Mouse (Mus musculus) hindbrain, embryonic 12.5 days (tissue): ENCODE data around the gene 1700067K01Rik. TPM values are rescaled to one million over a fixed set of nuclear protein-coding genes. Genes with fewer than 3 reads are reported as not detected.
A peak's percentile ranks its signal among the peaks of the same experiment; 100 is the strongest.

Experiments used
- ATAC-seq: fragments of 200-750 bp; cut with Nextera tagmentation; 2 replicates; pipeline ENCODE4 v1.8.0; 2017; ENCODE audit warnings: moderate TSS enrichment; ENCODE audit not compliant: low FRiP score
- H3K27ac ChIP-seq: fragments of 300-500 bp; sonication (generic); 2 replicates; pipeline ENCODE4 v1.5.1; 2016; ENCODE audit warnings: mild to moderate bottlenecking
- H3K27me3 ChIP-seq: fragments of 300-500 bp; sonication (generic); 2 replicates; pipeline ENCODE4 v1.6.1; 2016; ENCODE audit warnings: mild to moderate bottlenecking
- H3K36me3 ChIP-seq: fragments of 300-500 bp; sonication (generic); 2 replicates; pipeline ENCODE4 v1.6.1; 2016; ENCODE audit warnings: mild to moderate bottlenecking
- H3K4me1 ChIP-seq: fragments of 300-500 bp; sonication (generic); 2 replicates; pipeline ENCODE4 v1.6.1; 2016
- H3K4me2 ChIP-seq: fragments of 300-500 bp; sonication (generic); replicated peaks from 2 replicates; pipeline ENCODE4 v1.6.1; 2016; ENCODE audit warnings: mild to moderate bottlenecking
- H3K4me3 ChIP-seq: fragments of 300-500 bp; sonication (generic); 2 replicates; pipeline ENCODE4 v1.5.1; 2016; ENCODE audit warnings: mild to moderate bottlenecking
- H3K9ac ChIP-seq: fragments of 300-500 bp; sonication (generic); 2 replicates; pipeline ENCODE4 v1.6.1; 2016; ENCODE audit warnings: mild to moderate bottlenecking, moderate library complexity
- H3K9me3 ChIP-seq: fragments of 300-500 bp; sonication (generic); replicated peaks from 2 replicates; pipeline ENCODE4 v1.6.1; 2016; ENCODE audit warnings: mild to moderate bottlenecking
- WGBS: fragments of 180-500 bp; shearing (Covaris S2); methylation state at CpG from one replicate; pipeline ENCODE4 v1.1.7; 2016; 5-methylcytosine and 5-hydroxymethylcytosine counted together
- polyA plus RNA-seq: library from polyadenylated mRNA; unstranded; fragments of >200 nt; fragmentation: Nextera tagmentation; extraction: Ambion mirVana; gene quantifications from 2 replicates; pipeline ENCODE4 v1.2.1, GENCODE M21; 2016

The 1700067K01Rik gene
- polyA plus RNA-seq: 0.89 and 1.5 TPM in 2 replicates

DNA sequence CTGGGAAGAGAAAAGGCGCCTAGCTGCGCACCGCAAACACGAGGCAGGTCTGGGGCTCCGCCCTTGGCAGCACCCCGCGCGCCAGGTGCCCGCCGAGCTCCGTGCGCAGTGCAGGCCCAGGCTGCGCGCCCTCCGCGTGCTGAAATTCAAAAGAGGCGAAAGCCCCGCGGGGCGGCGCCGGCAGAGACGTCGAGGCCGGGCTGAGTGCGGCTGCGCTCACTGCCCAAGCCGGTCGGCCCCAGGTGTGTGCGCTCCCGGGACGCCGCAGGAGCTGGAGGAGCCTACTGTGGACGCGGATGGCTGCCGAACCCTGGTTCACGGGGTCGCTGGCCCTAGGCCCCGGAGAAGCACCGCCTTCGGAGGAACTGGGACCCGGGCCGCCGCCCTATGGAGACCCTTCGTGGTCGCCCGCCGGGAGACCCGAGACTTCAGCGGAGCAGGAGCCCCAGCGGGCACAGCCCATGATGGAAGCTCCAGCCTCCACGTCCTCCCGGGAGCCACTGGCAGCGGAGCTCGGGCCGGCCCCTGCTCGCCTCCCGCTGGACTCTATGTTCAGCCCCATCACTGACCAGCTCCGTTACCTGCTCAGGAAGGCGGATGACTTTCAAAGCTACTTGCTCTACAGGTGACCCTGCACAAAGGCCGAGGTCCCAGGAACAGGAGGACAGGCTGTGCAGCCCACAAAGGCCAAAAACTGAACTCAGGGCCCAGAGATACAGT, at the start of gene 1700067K01Rik:
Gene 1700067K01Rik, plus strand, starts transcription at position 222 of the 720 bp plus-strand sequence.
- no peaks in the 10 kb centered on the region for H3K9me3 ChIP-seq
- ATAC-seq: no peak
- H3K4me1 ChIP-seq: peaks cover 43% of the 10 kb centered on the region
- peak within 1 kb of the TSS; percentile 16; the same call in 1 of the 2 replicates for H3K4me3 ChIP-seq
- 21% methylated on average over 61 of the region's 61 CpGs for WGBS
- H3K9ac ChIP-seq: peak within 1 kb of the TSS; percentile 32; the same call in 1 of the 2 replicates
- H3K4me2 ChIP-seq: peak within 1 kb of the TSS; percentile 44
- H3K27ac ChIP-seq: no peak within 1 kb of the TSS
- peaks cover 33% of the 10 kb centered on the region for H3K27me3 ChIP-seq
- 0 out of 2 replicates have a peak, but pooled peaks cover 24% of the 10 kb centered on the region for H3K36me3 ChIP-seq

DNA sequence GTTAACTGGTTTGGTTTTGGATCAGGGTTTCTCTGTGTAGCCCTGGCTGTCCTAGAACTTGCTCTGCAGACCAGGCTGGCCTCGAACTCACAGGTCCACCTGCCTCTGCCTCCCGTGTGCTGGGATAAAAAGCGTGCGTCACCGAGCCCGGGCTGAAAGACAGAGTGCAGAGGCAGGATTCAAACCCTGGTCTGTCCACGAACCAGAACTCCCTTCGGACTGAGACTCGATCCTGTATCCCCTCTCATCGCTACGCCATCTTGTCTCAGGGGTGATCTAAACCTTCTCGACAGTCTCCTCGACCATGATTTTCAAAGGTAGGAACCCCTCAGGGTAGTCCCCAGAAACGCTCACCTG, 46.6 kb upstream of the 1700067K01Rik start:
- H3K4me1 ChIP-seq: peaks cover 16% of the 10 kb centered on the region
- H3K4me3 ChIP-seq: peak overlapping the region; percentile 50
- under 1% methylated on average over 14 of the region's 14 CpGs for WGBS
- H3K27ac ChIP-seq: peak overlapping the region; percentile 50; the same call in 1 of the 2 replicates
- H3K4me2 ChIP-seq: peak overlapping the region; percentile 92
- no peaks in the 10 kb centered on the region for H3K36me3 ChIP-seq
- H3K9ac ChIP-seq: peak overlapping the region; percentile 33
- H3K9me3 ChIP-seq: no peaks in the 10 kb centered on the region
- H3K27me3 ChIP-seq: no peaks in the 10 kb centered on the region
- ATAC-seq: no peak

DNA sequence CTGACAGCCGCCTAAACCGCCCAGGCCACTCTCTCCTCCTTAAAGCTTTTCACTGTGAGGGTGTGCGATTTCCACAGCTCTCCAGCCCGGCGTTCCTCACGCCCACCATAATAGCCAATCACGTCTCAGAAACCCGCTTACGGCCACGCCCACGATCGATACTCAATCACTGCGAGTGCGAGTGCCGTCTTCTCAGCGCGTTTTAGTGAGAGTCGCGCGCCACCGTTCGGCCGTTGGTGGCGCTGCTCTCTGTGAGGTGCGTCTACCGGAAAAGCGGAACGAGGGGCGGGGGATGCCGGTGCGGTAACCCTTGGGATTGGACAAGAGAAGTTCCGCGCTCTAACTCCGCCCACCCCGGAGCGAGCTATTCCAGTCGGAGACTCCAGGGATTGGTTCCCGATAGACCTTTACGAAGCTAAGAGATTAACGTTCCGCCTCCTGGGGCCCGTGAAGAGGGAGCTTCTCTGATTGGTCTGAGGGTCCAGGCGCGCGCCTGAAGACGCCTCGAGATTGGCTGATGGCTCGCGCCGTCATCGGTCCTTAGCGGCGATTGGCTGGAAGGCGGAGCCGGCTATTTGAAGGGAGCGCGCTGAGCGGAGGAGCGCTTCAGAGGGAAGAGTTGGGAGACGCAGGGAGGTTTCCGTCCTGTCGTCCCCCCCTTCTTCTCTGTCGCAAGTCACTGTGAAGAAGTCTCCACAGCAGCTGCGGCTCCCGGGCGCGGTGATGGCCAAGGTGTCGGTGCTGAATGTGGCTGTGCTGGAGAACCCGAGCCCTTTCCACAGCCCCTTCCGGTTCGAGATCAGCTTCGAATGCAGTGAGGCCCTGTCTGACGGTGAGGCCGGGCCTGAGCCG, 46.0 kb upstream of the 1700067K01Rik start, which contains the start of the genes Gm10644 and Asf1b:
Gene Gm10644, minus strand, starts transcription at position 100 of the 852 bp plus-strand sequence.
Gene Asf1b, plus strand, starts transcription at position 402 of the 852 bp plus-strand sequence.
- ATAC-seq: peak; percentile 99
- Histone ChIP-seq H3K4me2 (peak within 1 kb of the TSS; percentile 92), H3K4me3 (peak within 1 kb of the TSS; percentile 50), H3K27ac (peak within 1 kb of the TSS; percentile 50; the same call in 1 of the 2 replicates), H3K27me3 (no peaks in the 10 kb centered on the region), H3K36me3 (no peaks in the 10 kb centered on the region), H3K9me3 (no peaks in the 10 kb centered on the region), H3K9ac (peak within 1 kb of the TSS; percentile 51), H3K4me1 (peaks cover 16% of the 10 kb centered on the region)
- WGBS: under 1% methylated on average over 73 of the region's 75 CpGs

DNA sequence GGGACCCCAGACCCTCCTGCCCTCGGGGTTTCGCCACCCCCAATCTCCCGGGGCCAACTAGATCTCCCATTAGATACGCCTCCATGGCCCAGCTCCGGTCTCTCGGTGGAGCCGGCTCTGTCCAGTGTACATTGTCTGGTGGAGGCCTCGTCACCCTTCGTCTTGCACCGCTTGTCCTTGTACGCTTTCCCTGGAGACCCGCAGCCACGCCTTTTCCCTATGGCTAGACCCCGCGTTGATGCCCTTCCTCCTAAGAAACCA, 45.4 kb upstream of the 1700067K01Rik start:
- Histone ChIP-seq H3K36me3 (no peaks in the 10 kb centered on the region), H3K27ac (no peak overlapping the region), H3K4me3 (peak overlapping the region; percentile 50), H3K27me3 (no peaks in the 10 kb centered on the region), H3K9me3 (no peaks in the 10 kb centered on the region), H3K9ac (peak overlapping the region; percentile 51), H3K4me2 (peak overlapping the region; percentile 92), H3K4me1 (peaks cover 16% of the 10 kb centered on the region)
- no peak for ATAC-seq
- 3% methylated on average over 15 of the region's 15 CpGs for WGBS

DNA sequence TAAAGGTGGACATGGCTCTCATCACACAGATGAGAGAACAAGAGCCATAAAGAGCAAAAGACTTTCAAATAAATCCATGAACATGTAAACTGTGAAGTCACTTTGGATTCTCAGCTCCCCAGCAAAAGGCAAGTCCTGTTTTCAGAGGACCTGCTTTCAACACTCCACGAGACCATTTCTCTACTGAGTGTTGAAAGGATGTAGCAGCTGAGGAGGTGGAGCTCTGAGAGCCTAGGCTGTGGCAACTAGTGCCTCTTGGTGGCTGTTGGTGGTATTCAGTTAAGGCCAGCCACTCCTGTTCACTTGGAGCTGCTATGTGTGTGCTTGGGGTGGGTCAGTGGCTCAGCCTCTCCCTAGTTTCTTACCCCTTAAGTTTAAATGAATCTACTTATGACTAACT, 44.5 kb upstream of the 1700067K01Rik start:
- ATAC-seq: no peak
- Histone ChIP-seq H3K9ac (no peak overlapping the region), H3K9me3 (no peaks in the 10 kb centered on the region), H3K4me1 (peaks cover 16% of the 10 kb centered on the region), H3K27me3 (no peaks in the 10 kb centered on the region), H3K4me2 (peak overlapping the region; percentile 92), H3K27ac (no peak overlapping the region), H3K4me3 (peak overlapping the region; percentile 50), H3K36me3 (no peaks in the 10 kb centered on the region)
- WGBS: 15% methylated on average over 1 of the region's 1 CpGs

DNA sequence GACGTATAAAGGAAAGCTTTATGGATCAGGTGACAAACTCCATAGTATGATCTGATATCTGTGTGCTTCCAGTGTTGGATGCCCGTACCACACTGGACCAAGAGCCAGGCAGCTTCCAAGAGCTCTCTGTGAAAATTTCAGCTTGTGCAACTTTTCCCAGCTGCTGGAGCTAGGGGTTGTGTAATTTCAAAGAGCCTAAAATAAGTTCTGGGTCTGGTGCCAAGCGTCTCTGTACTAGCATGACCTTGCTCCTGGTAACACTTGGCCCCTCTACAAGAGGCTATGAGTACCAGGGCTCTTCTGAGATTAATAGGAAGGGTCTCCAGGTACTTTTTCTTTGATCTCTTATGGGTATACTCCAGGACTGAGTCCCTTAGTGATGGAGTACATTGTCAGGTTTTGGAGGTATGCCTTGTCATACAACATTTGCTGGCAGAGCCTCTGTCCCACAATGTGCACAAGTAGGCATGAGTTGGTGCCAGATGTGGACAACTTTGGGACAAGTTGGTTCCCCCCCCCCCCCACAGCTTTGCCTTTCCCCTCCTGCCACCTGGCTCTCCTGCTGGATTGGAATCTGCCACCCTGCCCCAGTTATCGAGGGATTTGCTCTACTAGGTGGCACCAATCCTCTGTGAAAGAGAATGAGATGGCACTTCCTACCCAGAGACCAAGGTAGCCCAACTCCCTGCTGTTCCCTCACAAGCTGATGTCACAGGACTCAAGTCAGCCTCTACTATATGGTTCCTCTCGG, 37.1 kb upstream of the 1700067K01Rik start:
- H3K4me1 ChIP-seq: no peaks in the 10 kb centered on the region
- H3K4me2 ChIP-seq: no peak overlapping the region
- H3K27ac ChIP-seq: no peak overlapping the region
- H3K9ac ChIP-seq: no peak overlapping the region
- no peaks in the 10 kb centered on the region for H3K27me3 ChIP-seq
- peaks cover 21% of the 10 kb centered on the region for H3K36me3 ChIP-seq
- no peak overlapping the region for H3K4me3 ChIP-seq
- WGBS: 93% methylated on average over 5 of the region's 5 CpGs
- ATAC-seq: no peak
- no peaks in the 10 kb centered on the region for H3K9me3 ChIP-seq

DNA sequence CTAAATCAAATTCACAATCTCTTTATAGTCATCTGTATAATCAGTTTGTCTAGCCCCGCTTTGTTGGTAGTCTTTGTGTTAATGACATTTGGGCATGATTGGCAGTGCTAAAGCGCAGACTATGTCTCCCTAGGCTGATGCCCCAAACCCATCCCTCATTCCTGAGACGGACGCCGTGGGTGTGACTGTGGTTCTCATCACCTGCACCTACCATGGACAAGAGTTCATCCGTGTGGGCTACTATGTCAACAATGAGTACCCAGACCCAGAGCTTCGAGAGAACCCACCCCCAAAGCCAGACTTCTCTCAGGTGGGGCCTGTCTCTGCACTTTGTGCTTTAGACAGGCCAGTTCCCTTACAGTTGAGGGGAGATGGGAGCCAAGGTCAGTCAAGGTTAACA, 33.6 kb upstream of the 1700067K01Rik start:
- ATAC-seq: no peak
- Histone ChIP-seq H3K4me2 (no peak overlapping the region), H3K4me1 (peaks cover 6% of the 10 kb centered on the region), H3K9ac (no peak overlapping the region), H3K27ac (no peak overlapping the region), H3K27me3 (no peaks in the 10 kb centered on the region), H3K4me3 (no peak overlapping the region), H3K36me3 (peaks cover 22% of the 10 kb centered on the region), H3K9me3 (no peaks in the 10 kb centered on the region)
- WGBS: 97% methylated on average over 7 of the region's 7 CpGs

DNA sequence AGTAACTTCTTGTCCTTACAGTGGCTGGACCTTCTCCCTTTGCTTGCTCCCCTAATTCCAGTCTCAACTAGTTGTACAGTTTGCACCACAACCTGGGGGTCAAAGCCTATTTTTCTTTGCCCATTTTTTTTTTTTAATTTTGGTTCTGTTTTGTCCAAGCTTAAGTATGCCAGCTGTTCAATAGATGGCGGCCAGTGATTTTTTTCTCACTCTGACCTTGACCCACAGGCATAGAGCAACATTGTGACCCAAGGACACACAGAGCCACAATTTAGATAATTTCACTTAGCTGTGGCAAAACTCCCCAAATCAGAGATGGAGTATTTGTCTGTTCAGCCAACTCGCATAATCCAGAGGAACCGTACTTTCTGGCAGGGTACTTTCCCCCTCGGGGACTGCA, 30.2 kb upstream of the 1700067K01Rik start:
- H3K27me3 ChIP-seq: no peaks in the 10 kb centered on the region
- 93% methylated on average over 4 of the region's 4 CpGs for WGBS

DNA sequence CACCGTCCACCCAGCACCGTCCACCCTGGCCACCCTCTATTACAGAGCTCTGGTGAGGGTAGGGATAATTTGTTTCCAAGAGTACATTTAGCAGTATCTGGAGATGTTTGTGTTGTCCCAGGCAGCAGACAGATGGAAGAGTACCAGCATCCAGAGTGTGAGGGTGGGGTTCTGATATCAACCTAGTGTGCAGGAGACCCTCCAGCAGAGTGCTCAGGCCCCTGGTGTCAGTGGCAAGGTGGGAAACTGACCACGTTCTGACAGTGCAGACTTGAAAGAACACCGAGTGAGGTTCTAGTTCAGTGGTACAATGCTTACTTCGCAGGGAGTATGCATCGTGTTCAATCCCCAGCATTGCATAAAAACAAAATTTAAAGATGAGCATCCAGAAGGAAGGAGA, 29.6 kb upstream of the 1700067K01Rik start:
- 74% methylated on average over 6 of the region's 6 CpGs for WGBS
- peak overlapping the region; percentile 85; the same call in 1 of the 2 replicates for H3K9ac ChIP-seq
- H3K4me3 ChIP-seq: peak overlapping the region; percentile 99
- H3K36me3 ChIP-seq: peaks cover 19% of the 10 kb centered on the region
- no peak for ATAC-seq
- peak overlapping the region; percentile 69 for H3K4me2 ChIP-seq
- H3K27me3 ChIP-seq: no peaks in the 10 kb centered on the region
- peak overlapping the region; percentile 73 for H3K27ac ChIP-seq
- H3K9me3 ChIP-seq: no peaks in the 10 kb centered on the region
- peaks cover 21% of the 10 kb centered on the region for H3K4me1 ChIP-seq

More for the DNA sequence above, 30.2 kb upstream of the 1700067K01Rik start:
- H3K4me2 ChIP-seq: no peak overlapping the region
- no peak overlapping the region for H3K27ac ChIP-seq
- no peak overlapping the region for H3K9ac ChIP-seq
- H3K4me3 ChIP-seq: no peak overlapping the region
- no peaks in the 10 kb centered on the region for H3K9me3 ChIP-seq
- ATAC-seq: no peak
- peaks cover 21% of the 10 kb centered on the region for H3K4me1 ChIP-seq
- H3K36me3 ChIP-seq: peaks cover 22% of the 10 kb centered on the region

DNA sequence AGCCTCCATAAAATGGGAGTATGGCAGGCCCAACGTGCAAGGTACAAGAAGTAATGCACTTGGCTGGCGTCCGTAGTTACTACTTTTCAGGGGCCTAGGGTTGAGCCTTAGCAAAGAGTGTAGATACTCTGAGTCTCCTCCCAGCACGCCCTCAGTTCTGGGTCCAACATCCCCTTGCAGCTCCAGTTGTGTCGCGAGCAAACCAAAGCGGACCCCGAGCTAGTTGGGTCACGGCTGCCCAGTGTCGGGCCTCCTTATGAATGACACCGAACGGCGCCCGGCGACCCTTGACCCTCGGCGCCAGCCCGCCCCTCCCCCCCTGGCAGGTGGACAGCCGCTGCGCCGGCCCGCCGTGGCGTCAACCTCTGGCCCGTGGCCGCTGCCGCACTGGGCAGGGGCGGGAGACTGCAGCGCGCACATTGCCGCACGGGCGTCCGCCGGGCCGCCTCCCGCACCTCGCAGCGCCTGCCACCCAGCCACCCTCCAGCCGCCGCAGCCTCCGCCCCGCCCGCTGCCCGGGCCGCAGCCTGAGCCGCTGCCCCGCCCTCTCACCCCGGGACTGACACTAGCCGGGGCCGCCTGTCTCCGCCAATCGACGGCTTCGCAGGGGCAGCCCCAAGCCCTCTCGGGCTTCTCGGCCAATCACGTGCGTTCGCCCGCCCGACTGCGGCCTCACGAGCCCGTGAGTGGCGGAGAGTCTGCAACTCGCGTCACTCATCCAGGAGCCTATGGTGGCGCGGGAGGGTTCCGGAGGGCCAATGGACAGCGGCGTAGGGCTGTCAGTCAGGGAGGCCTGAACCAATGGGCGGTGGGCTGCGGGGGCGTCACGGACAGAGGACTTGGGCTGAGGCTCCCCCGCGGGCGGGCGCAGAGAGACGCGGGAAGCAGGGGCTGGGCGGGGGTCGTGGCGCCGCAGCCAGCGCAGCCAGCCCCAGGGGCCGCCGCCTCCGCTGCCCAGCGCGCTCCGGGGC, 28.9 kb upstream of the 1700067K01Rik start, which contains the start of gene Prkaca:
Gene Prkaca, plus strand, starts transcription at position 844 of the 971 bp plus-strand sequence.
- peak within 1 kb of the TSS; percentile 92 for H3K9ac ChIP-seq
- peaks cover 29% of the 10 kb centered on the region for H3K4me1 ChIP-seq
- peak within 1 kb of the TSS; percentile 85 for H3K27ac ChIP-seq
- H3K4me3 ChIP-seq: peak within 1 kb of the TSS; percentile 99
- no peaks in the 10 kb centered on the region for H3K9me3 ChIP-seq
- WGBS: under 1% methylated on average over 47 of the region's 94 CpGs
- peak; percentile 100 for ATAC-seq
- peak within 1 kb of the TSS; percentile 98 for H3K4me2 ChIP-seq
- peaks cover 12% of the 10 kb centered on the region for H3K36me3 ChIP-seq
- no peaks in the 10 kb centered on the region for H3K27me3 ChIP-seq
